Mouse (Mus musculus): ENCODE measurements around the gene Mrpl14. TPM values are rescaled to one million over a fixed set of nuclear protein-coding genes. Genes with fewer than 3 reads are reported as not detected.

Mrpl14 gene
- total and polyA plus RNA-seq, 2 experiments from 2014 or later: 98.0 to 152 TPM

- Histone ChIP-seq H3K4me2 (ENCODE audit: low read depth, low read length) (no peak overlapping the region), H3K27me3 (ENCODE audit: control insufficient read depth, insufficient read depth, low read length) (0 out of 2 replicates have a peak, but pooled peaks cover 6% of the 10 kb centered on the region), H3K36me3 (replicated peaks; ENCODE audit: control insufficient read depth, insufficient read depth, low read length) (no peaks in the 10 kb centered on the region), H3K4me3 (ENCODE audit: low read depth, low read length) (no peak overlapping the region), H3K9ac (replicated peaks; ENCODE audit: low read depth, low read length) (no peak overlapping the region), H3K9me3 (replicated peaks; ENCODE audit: control insufficient read depth, low read length) (no peaks in the 10 kb centered on the region), H3K4me1 (ENCODE audit: control insufficient read depth, insufficient read depth) (peaks cover 30% of the 10 kb centered on the region), H3K27ac (ENCODE audit: low read depth) (no peak overlapping the region)
- TF ChIP-seq EP300 (IDR thresholded peaks at IDR 0.05; ENCODE audit: low read depth) (no peak), CTCF (IDR thresholded peaks at IDR 0.05; ENCODE audit: low read depth) (no peak)
- WGBS: 91% methylated on average over 4 of the region's 4 CpGs
- no peak for DNase-seq (ENCODE audit: low spot score)
- ATAC-seq (ENCODE audit: insufficient read depth, low read depth): no peak
Observed at GRCm38 (mm10) chr17:45730696-45731095, 44.6 kb downstream of the Mrpl14 start.

GRCm38 (mm10) chr17:45731172-45731864 lies 45.2 kb downstream of the Mrpl14 start:
- H3K27me3 ChIP-seq (ENCODE audit: control insufficient read depth, insufficient read depth, low read length): 0 out of 2 replicates have a peak, but pooled peaks cover 6% of the 10 kb centered on the region
- peak; percentile 18; the same call in 1 of the 2 replicates for ATAC-seq (ENCODE audit: insufficient read depth, low read depth)
- 25% methylated on average over 9 of the region's 9 CpGs for WGBS
- peak; percentile 77 for DNase-seq (ENCODE audit: low spot score)
- no peak overlapping the region for H3K9ac ChIP-seq (replicated peaks; ENCODE audit: low read depth, low read length)
- TF ChIP-seq EP300 (IDR thresholded peaks at IDR 0.05; ENCODE audit: low read depth): no peak
- TF ChIP-seq CTCF (IDR thresholded peaks at IDR 0.05; ENCODE audit: low read depth): peak; percentile 93
- H3K27ac ChIP-seq (ENCODE audit: low read depth): no peak overlapping the region
- no peaks in the 10 kb centered on the region for H3K36me3 ChIP-seq (replicated peaks; ENCODE audit: control insufficient read depth, insufficient read depth, low read length)
- peaks cover 36% of the 10 kb centered on the region for H3K4me1 ChIP-seq (ENCODE audit: control insufficient read depth, insufficient read depth)
- no peak overlapping the region for H3K4me3 ChIP-seq (ENCODE audit: low read depth, low read length)
- no peaks in the 10 kb centered on the region for H3K9me3 ChIP-seq (replicated peaks; ENCODE audit: control insufficient read depth, low read length)
- no peak overlapping the region for H3K4me2 ChIP-seq (ENCODE audit: low read depth, low read length)

- H3K27me3 ChIP-seq (ENCODE audit: control insufficient read depth, insufficient read depth, low read length): peaks cover 6% of the 10 kb centered on the region; the same call in 1 of the 2 replicates
- H3K9ac ChIP-seq (replicated peaks; ENCODE audit: low read depth, low read length): 0 out of 2 replicates have a peak overlapping the region, but pooled peaks have one; percentile 52
- peak overlapping the region; percentile 71 for H3K4me2 ChIP-seq (ENCODE audit: low read depth, low read length)
- WGBS: 78% methylated on average over 19 of the region's 19 CpGs
- TF ChIP-seq EP300 (IDR thresholded peaks at IDR 0.05; ENCODE audit: low read depth) (no peak), CTCF (IDR thresholded peaks at IDR 0.05; ENCODE audit: low read depth) (no peak)
- H3K27ac ChIP-seq (ENCODE audit: low read depth): no peak overlapping the region
- DNase-seq (ENCODE audit: low spot score) (no peak), ATAC-seq (ENCODE audit: insufficient read depth, low read depth) (no peak)
- peak overlapping the region; percentile 35; the same call in 1 of the 2 replicates for H3K4me3 ChIP-seq (ENCODE audit: low read depth, low read length)
- no peaks in the 10 kb centered on the region for H3K9me3 ChIP-seq (replicated peaks; ENCODE audit: control insufficient read depth, low read length)
- H3K36me3 ChIP-seq (replicated peaks; ENCODE audit: control insufficient read depth, insufficient read depth, low read length): no peaks in the 10 kb centered on the region
- peaks cover 43% of the 10 kb centered on the region for H3K4me1 ChIP-seq (ENCODE audit: control insufficient read depth, insufficient read depth)
Observed at GRCm38 (mm10) chr17:45733038-45733734, 47.1 kb downstream of the Mrpl14 start.

GRCm38 (mm10) chr17:45733735-45734301 lies 47.7 kb downstream of the Mrpl14 start, which contains the start of gene 1600014C23Rik:
1600014C23Rik (minus strand) TSS chr17:45733844.
- WGBS: under 1% methylated on average over 41 of the region's 41 CpGs
- H3K4me1 ChIP-seq (ENCODE audit: control insufficient read depth, insufficient read depth): peaks cover 43% of the 10 kb centered on the region
- TF ChIP-seq EP300 (IDR thresholded peaks at IDR 0.05; ENCODE audit: low read depth) (no peak), CTCF (IDR thresholded peaks at IDR 0.05; ENCODE audit: low read depth) (no peak)
- peak within 1 kb of the TSS; percentile 71 for H3K4me2 ChIP-seq (ENCODE audit: low read depth, low read length)
- peak within 1 kb of the TSS; percentile 52 for H3K9ac ChIP-seq (replicated peaks; ENCODE audit: low read depth, low read length)
- ATAC-seq (ENCODE audit: insufficient read depth, low read depth) (no peak), DNase-seq (ENCODE audit: low spot score) (peak; percentile 25)
- peak within 1 kb of the TSS; percentile 66 for H3K27ac ChIP-seq (ENCODE audit: low read depth)
- H3K9me3 ChIP-seq (replicated peaks; ENCODE audit: control insufficient read depth, low read length): no peaks in the 10 kb centered on the region
- no peaks in the 10 kb centered on the region for H3K36me3 ChIP-seq (replicated peaks; ENCODE audit: control insufficient read depth, insufficient read depth, low read length)
- H3K27me3 ChIP-seq (ENCODE audit: control insufficient read depth, insufficient read depth, low read length): peaks cover 6% of the 10 kb centered on the region; the same call in 1 of the 2 replicates
- peak within 1 kb of the TSS; percentile 35 for H3K4me3 ChIP-seq (ENCODE audit: low read depth, low read length)

- H3K4me1 ChIP-seq (ENCODE audit: control insufficient read depth, insufficient read depth): peaks cover 43% of the 10 kb centered on the region
- H3K36me3 ChIP-seq (replicated peaks; ENCODE audit: control insufficient read depth, insufficient read depth, low read length): no peaks in the 10 kb centered on the region
- DNase-seq (ENCODE audit: low spot score) (no peak), ATAC-seq (ENCODE audit: insufficient read depth, low read depth) (no peak)
- peak overlapping the region; percentile 52; the same call in 1 of the 2 replicates for H3K9ac ChIP-seq (replicated peaks; ENCODE audit: low read depth, low read length)
- H3K4me3 ChIP-seq (ENCODE audit: low read depth, low read length): peak overlapping the region; percentile 35; the same call in 1 of the 2 replicates
- TF ChIP-seq EP300 (IDR thresholded peaks at IDR 0.05; ENCODE audit: low read depth) (no peak), CTCF (IDR thresholded peaks at IDR 0.05; ENCODE audit: low read depth) (0 out of 2 replicates have a peak, but pooled peaks have one; percentile 12)
- peak overlapping the region; percentile 66 for H3K27ac ChIP-seq (ENCODE audit: low read depth)
- peak overlapping the region; percentile 71 for H3K4me2 ChIP-seq (ENCODE audit: low read depth, low read length)
- 40% methylated on average over 3 of the region's 3 CpGs for WGBS
- H3K9me3 ChIP-seq (replicated peaks; ENCODE audit: control insufficient read depth, low read length): no peaks in the 10 kb centered on the region
- H3K27me3 ChIP-seq (ENCODE audit: control insufficient read depth, insufficient read depth, low read length): peaks cover 6% of the 10 kb centered on the region; the same call in 1 of the 2 replicates
Observed at GRCm38 (mm10) chr17:45734333-45734732, 48.2 kb downstream of the Mrpl14 start.
